Mouse (Mus musculus): ENCODE results near the gene Zfp410. TPM values are rescaled to one million over a fixed set of nuclear protein-coding genes. Genes with fewer than 3 reads are reported as not detected.

Zfp410 gene
- polyA plus RNA-seq (2014; fragmentation: Nextera tagmentation; extraction: Ambion mirVana) = 62.9 and 79.8 TPM in 2 replicates

- Histone ChIP-seq H3K4me2 (ENCODE audit: low read length) (peak within 1 kb of the TSS; percentile 94), H3K4me3 (replicated peaks; ENCODE audit: low read depth, low read length) (peak within 1 kb of the TSS; percentile 99), H3K9me3 (ENCODE audit: control insufficient read depth, low read length) (no peaks in the 10 kb centered on the region), H3K9ac (replicated peaks; ENCODE audit: low read length) (peak within 1 kb of the TSS; percentile 94), H3K4me1 (ENCODE audit: control insufficient read depth, insufficient read depth, low read length) (peaks cover 10% of the 10 kb centered on the region), H3K27me3 (ENCODE audit: control insufficient read depth, insufficient read depth, low read length) (no peaks in the 10 kb centered on the region), H3K27ac (replicated peaks; ENCODE audit: low read depth, low read length) (peak within 1 kb of the TSS; percentile 95), H3K36me3 (ENCODE audit: control insufficient read depth, insufficient read depth, low read length) (no peaks in the 10 kb centered on the region)
- under 1% methylated on average over 77 of the region's 77 CpGs for WGBS
- peak; percentile 94 for ATAC-seq (ENCODE audit: low FRiP score, low TSS enrichment)
- DNase-seq = peak; percentile 90
Measured at GRCm38 (mm10) chr12:84316721-84317621, at the start of gene Zfp410. Zfp410 (plus strand) TSS chr12:84316852.

GRCm38 (mm10) chr12:84267264-84267663, 49.4 kb upstream of the Zfp410 start:
- 67% methylated on average over 2 of the region's 2 CpGs for WGBS
- Histone ChIP-seq H3K27ac (replicated peaks; ENCODE audit: low read depth, low read length) (no peak overlapping the region), H3K36me3 (ENCODE audit: control insufficient read depth, insufficient read depth, low read length) (no peaks in the 10 kb centered on the region), H3K27me3 (ENCODE audit: control insufficient read depth, insufficient read depth, low read length) (no peaks in the 10 kb centered on the region), H3K9me3 (ENCODE audit: control insufficient read depth, low read length) (no peaks in the 10 kb centered on the region), H3K4me2 (ENCODE audit: low read length) (no peak overlapping the region), H3K4me3 (replicated peaks; ENCODE audit: low read depth, low read length) (no peak overlapping the region), H3K4me1 (ENCODE audit: control insufficient read depth, insufficient read depth, low read length) (no peaks in the 10 kb centered on the region), H3K9ac (replicated peaks; ENCODE audit: low read length) (no peak overlapping the region)
- ATAC-seq (ENCODE audit: low FRiP score, low TSS enrichment) (no peak), DNase-seq (no peak)

- Histone ChIP-seq H3K36me3 (ENCODE audit: control insufficient read depth, insufficient read depth, low read length) (no peaks in the 10 kb centered on the region), H3K9me3 (ENCODE audit: control insufficient read depth, low read length) (no peaks in the 10 kb centered on the region), H3K4me3 (replicated peaks; ENCODE audit: low read depth, low read length) (no peak overlapping the region), H3K27me3 (ENCODE audit: control insufficient read depth, insufficient read depth, low read length) (no peaks in the 10 kb centered on the region), H3K27ac (replicated peaks; ENCODE audit: low read depth, low read length) (no peak overlapping the region), H3K4me1 (ENCODE audit: control insufficient read depth, insufficient read depth, low read length) (no peaks in the 10 kb centered on the region), H3K4me2 (ENCODE audit: low read length) (no peak overlapping the region), H3K9ac (replicated peaks; ENCODE audit: low read length) (no peak overlapping the region)
- ATAC-seq (ENCODE audit: low FRiP score, low TSS enrichment) (no peak), DNase-seq (no peak)
- 81% methylated on average over 5 of the region's 5 CpGs for WGBS
Measured at GRCm38 (mm10) chr12:84273366-84273765, 43.3 kb upstream of the Zfp410 start.

GRCm38 (mm10) chr12:84275288-84275687, 41.4 kb upstream of the Zfp410 start:
- Histone ChIP-seq H3K4me2 (ENCODE audit: low read length) (no peak overlapping the region), H3K4me1 (ENCODE audit: control insufficient read depth, insufficient read depth, low read length) (no peaks in the 10 kb centered on the region), H3K9me3 (ENCODE audit: control insufficient read depth, low read length) (no peaks in the 10 kb centered on the region), H3K27ac (replicated peaks; ENCODE audit: low read depth, low read length) (no peak overlapping the region), H3K9ac (replicated peaks; ENCODE audit: low read length) (no peak overlapping the region), H3K27me3 (ENCODE audit: control insufficient read depth, insufficient read depth, low read length) (no peaks in the 10 kb centered on the region), H3K4me3 (replicated peaks; ENCODE audit: low read depth, low read length) (no peak overlapping the region), H3K36me3 (ENCODE audit: control insufficient read depth, insufficient read depth, low read length) (no peaks in the 10 kb centered on the region)
- DNase-seq (no peak), ATAC-seq (ENCODE audit: low FRiP score, low TSS enrichment) (no peak)
- 92% methylated on average over 9 of the region's 9 CpGs for WGBS

GRCm38 (mm10) chr12:84276288-84276687, 40.4 kb upstream of the Zfp410 start:
- no peak overlapping the region for H3K9ac ChIP-seq (replicated peaks; ENCODE audit: low read length)
- WGBS = 75% methylated on average over 2 of the region's 2 CpGs
- no peak overlapping the region for H3K27ac ChIP-seq (replicated peaks; ENCODE audit: low read depth, low read length)
- ATAC-seq (ENCODE audit: low FRiP score, low TSS enrichment) (no peak), DNase-seq (no peak)
- H3K4me2 ChIP-seq (ENCODE audit: low read length) = no peak overlapping the region
- no peaks in the 10 kb centered on the region for H3K27me3 ChIP-seq (ENCODE audit: control insufficient read depth, insufficient read depth, low read length)
- no peaks in the 10 kb centered on the region for H3K36me3 ChIP-seq (ENCODE audit: control insufficient read depth, insufficient read depth, low read length)
- no peaks in the 10 kb centered on the region for H3K4me1 ChIP-seq (ENCODE audit: control insufficient read depth, insufficient read depth, low read length)
- H3K4me3 ChIP-seq (replicated peaks; ENCODE audit: low read depth, low read length) = no peak overlapping the region
- H3K9me3 ChIP-seq (ENCODE audit: control insufficient read depth, low read length) = no peaks in the 10 kb centered on the region

- ATAC-seq (ENCODE audit: low FRiP score, low TSS enrichment) (no peak), DNase-seq (no peak)
- Histone ChIP-seq H3K9me3 (ENCODE audit: control insufficient read depth, low read length) (no peaks in the 10 kb centered on the region), H3K27me3 (ENCODE audit: control insufficient read depth, insufficient read depth, low read length) (no peaks in the 10 kb centered on the region), H3K4me2 (ENCODE audit: low read length) (no peak overlapping the region), H3K27ac (replicated peaks; ENCODE audit: low read depth, low read length) (no peak overlapping the region), H3K36me3 (ENCODE audit: control insufficient read depth, insufficient read depth, low read length) (no peaks in the 10 kb centered on the region), H3K4me1 (ENCODE audit: control insufficient read depth, insufficient read depth, low read length) (no peaks in the 10 kb centered on the region), H3K4me3 (replicated peaks; ENCODE audit: low read depth, low read length) (no peak overlapping the region), H3K9ac (replicated peaks; ENCODE audit: low read length) (no peak overlapping the region)
- 83% methylated on average over 4 of the region's 4 CpGs for WGBS
Measured at GRCm38 (mm10) chr12:84276799-84277198, 39.9 kb upstream of the Zfp410 start.

- no peak; the same call in 1 of the 2 replicates for ATAC-seq (ENCODE audit: low FRiP score, low TSS enrichment)
- Histone ChIP-seq H3K9me3 (ENCODE audit: control insufficient read depth, low read length) (no peaks in the 10 kb centered on the region), H3K36me3 (ENCODE audit: control insufficient read depth, insufficient read depth, low read length) (no peaks in the 10 kb centered on the region), H3K27ac (replicated peaks; ENCODE audit: low read depth, low read length) (no peak overlapping the region), H3K4me1 (ENCODE audit: control insufficient read depth, insufficient read depth, low read length) (no peaks in the 10 kb centered on the region), H3K4me3 (replicated peaks; ENCODE audit: low read depth, low read length) (no peak overlapping the region), H3K9ac (replicated peaks; ENCODE audit: low read length) (no peak overlapping the region), H3K27me3 (ENCODE audit: control insufficient read depth, insufficient read depth, low read length) (no peaks in the 10 kb centered on the region), H3K4me2 (ENCODE audit: low read length) (no peak overlapping the region)
- peak; percentile 53 for DNase-seq
- WGBS = 13% methylated on average over 3 of the region's 3 CpGs
Measured at GRCm38 (mm10) chr12:84277832-84278231, 38.8 kb upstream of the Zfp410 start.

GRCm38 (mm10) chr12:84278901-84279300, 37.8 kb upstream of the Zfp410 start:
- H3K27me3 ChIP-seq (ENCODE audit: control insufficient read depth, insufficient read depth, low read length) = no peaks in the 10 kb centered on the region
- DNase-seq (peak; percentile 51), ATAC-seq (ENCODE audit: low FRiP score, low TSS enrichment) (no peak)
- H3K9me3 ChIP-seq (ENCODE audit: control insufficient read depth, low read length) = no peaks in the 10 kb centered on the region
- H3K27ac ChIP-seq (replicated peaks; ENCODE audit: low read depth, low read length) = no peak overlapping the region
- H3K4me3 ChIP-seq (replicated peaks; ENCODE audit: low read depth, low read length) = no peak overlapping the region
- H3K4me2 ChIP-seq (ENCODE audit: low read length) = no peak overlapping the region
- H3K9ac ChIP-seq (replicated peaks; ENCODE audit: low read length) = no peak overlapping the region
- H3K36me3 ChIP-seq (ENCODE audit: control insufficient read depth, insufficient read depth, low read length) = no peaks in the 10 kb centered on the region
- 81% methylated on average over 7 of the region's 7 CpGs for WGBS
- H3K4me1 ChIP-seq (ENCODE audit: control insufficient read depth, insufficient read depth, low read length) = no peaks in the 10 kb centered on the region

GRCm38 (mm10) chr12:84284391-84284790, 32.3 kb upstream of the Zfp410 start:
- Histone ChIP-seq H3K4me1 (ENCODE audit: control insufficient read depth, insufficient read depth, low read length) (peaks cover 13% of the 10 kb centered on the region), H3K36me3 (ENCODE audit: control insufficient read depth, insufficient read depth, low read length) (no peaks in the 10 kb centered on the region), H3K4me2 (ENCODE audit: low read length) (peak overlapping the region; percentile 74), H3K27me3 (ENCODE audit: control insufficient read depth, insufficient read depth, low read length) (no peaks in the 10 kb centered on the region), H3K9me3 (ENCODE audit: control insufficient read depth, low read length) (no peaks in the 10 kb centered on the region), H3K4me3 (replicated peaks; ENCODE audit: low read depth, low read length) (0 out of 2 replicates have a peak overlapping the region, but pooled peaks have one; percentile 47), H3K9ac (replicated peaks; ENCODE audit: low read length) (no peak overlapping the region; the same call in 1 of the 2 replicates), H3K27ac (replicated peaks; ENCODE audit: low read depth, low read length) (no peak overlapping the region)
- 79% methylated on average over 14 of the region's 14 CpGs for WGBS
- DNase-seq (no peak), ATAC-seq (ENCODE audit: low FRiP score, low TSS enrichment) (no peak)

All from midbrain, embryonic 14.5 days (tissue).